Mouse (Mus musculus): ENCODE results near the gene Defb23.
"Not testable (repeated sequence)": the region's sequence is repeated elsewhere in the genome, so short reads cannot be mapped to it uniquely, and the experiment has no call there.

The Defb23 gene

DNA sequence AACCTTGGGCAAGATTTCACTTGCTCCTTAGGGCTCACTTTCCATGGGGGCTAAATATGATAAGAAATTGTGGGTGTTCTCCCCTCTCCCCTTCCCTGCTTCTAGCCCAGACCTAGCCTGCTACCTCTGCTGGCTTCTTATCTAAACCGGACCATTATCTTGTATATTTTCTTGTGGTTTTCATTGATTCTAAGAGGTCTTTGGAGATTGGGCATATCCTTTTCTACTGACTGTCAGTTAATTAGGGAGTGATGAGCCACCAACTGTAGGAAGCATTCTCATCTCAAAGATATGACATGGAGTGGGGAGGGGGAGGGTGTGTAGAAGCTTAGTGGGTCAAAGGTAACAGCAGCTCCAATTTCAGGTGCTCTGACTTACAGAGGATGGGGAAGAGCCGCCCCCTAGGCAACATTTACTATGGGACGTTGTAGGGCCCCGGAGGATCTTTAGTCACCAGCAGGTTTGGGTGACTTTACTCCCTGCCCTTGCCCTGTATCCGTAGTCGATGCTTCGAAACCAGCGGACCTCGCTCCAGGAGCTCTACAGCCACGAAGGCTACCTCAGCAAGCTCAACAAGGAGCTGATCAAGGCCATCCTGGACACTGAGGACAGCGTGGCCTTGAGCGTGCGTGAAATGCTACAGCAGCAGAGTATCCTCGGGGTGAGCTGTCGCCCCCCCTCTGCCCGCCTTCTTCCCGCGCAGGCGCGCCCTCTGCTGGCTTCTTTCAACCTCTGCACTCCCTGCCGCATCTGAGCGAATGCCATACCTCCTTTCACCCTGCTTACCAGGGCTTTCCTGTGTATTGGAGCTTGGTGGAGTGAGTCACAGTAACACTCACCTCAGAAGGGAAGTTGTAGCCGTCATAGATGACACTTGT is 27.2 kb downstream of the Defb23 start:
- DNase-seq (ENCODE audit: low spot score in 2 of 2), result peak; percentile 55 to 81

DNA sequence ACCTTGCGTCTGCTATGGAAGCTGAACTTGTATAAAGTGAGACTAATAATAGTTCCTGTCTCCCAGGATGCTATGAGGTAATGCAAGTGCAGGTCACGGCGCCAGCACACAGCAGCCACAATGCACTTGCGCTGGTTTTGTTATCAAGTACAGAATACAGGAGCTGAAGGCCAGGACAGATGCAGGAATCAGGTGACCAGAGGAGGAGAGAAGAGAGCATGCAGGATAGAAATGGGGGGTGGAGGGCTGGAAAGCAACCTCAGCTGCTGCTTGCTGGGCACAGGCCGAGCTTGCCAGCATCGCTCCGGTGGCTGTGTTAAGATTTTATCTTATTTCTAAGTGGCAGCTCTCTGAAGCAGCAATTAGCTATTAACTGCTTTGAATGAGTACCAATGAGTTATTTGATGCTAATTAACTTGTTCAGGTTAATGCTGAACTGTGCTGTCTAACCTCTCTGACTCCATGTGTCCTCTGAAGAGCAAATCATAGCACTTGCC is 28.0 kb downstream of the Defb23 start:
- no peak for DNase-seq (ENCODE audit: low spot score in 2 of 2)

DNA sequence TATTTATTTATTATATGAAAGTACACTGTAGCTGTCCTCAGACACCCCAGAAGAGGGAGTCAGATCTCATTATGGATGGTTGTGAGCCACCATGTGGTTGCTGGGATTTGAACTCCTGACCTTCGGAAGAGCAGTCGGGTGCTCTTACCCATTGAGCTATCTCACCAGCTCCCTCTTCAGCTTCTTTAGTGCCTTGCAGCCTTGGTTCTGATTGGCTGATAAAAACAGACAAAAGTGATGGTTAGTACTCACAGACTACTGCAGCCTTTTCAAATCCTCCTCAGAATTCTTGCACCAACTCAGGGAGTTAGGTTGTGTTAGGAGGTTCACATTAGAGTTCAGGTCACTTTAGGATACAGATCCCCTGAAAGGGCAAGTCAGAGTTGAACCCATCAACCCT is 35.9 kb downstream of the Defb23 start:
- DNase-seq (ENCODE audit: low spot score in 2 of 2), result not testable (repeated sequence)

DNA sequence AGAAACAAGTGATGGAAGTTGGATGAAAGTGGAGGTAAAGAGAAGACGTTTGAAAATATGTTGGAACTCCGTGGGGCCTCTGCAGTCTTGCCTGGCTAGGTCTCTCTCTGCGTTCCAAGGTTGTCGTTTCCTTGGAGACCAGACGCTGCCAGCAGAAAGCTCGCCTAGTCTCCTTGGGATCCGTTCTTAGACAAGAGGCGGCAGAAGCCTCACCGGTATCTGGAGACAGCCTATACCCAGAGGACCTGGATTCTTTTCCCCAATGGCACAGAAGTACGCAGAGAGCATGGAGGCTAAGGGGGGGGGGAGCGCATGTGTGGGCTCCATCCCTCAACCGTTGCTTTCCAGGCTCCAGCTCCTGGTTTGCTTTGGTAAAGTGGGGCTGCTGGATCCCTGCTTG is 36.9 kb downstream of the Defb23 start:
- DNase-seq (ENCODE audit: low spot score in 2 of 2), result peak in 1 of 2 experiments; percentile 37

DNA sequence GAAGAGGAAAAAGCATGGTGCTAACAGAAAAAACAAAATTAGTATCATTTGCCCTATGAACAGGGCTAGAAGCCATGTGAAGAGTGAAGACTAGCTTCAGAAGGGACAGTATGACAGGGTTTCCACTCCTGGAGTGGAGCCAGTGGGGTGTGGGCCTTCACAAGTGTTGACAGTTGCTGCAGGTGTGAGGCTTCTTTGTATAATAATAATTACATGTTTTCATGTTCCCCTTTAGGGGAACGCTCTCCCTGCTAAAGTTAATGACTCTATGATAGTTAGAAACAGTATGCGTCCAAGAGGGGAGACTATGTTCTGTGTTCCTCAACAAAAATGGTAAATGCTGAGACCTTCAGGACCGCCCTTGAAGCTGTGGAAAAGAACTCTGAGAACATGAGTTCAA is 48.6 kb downstream of the Defb23 start:
- no peak for DNase-seq (ENCODE audit: low spot score in 2 of 2)

DNA sequence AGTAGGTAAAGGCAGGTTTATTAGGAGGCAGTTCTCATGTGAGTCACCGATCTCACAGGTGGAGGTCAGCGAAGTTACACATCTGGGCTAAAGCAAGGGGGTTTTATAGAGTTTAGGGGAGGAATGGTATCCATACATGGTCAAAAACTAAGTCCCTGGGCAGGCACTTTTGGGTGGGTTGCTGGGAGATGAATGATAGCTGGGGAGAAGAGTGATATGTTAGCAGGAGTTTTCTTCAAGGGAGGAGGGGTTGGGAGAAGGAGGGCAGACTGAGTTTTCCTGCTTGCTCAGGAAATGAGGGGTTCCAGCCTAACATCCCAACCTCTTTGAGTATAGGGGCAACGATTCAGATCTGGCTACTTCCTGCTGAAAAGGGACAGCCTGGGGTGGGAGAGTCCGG is 49.1 kb downstream of the Defb23 start, which contains the start of gene 6820408C15Rik:
6820408C15Rik (plus strand) TSS at position 301 of the 400 bp plus-strand sequence.
- DNase-seq (ENCODE audit: low spot score in 2 of 2), result no peak

DNA sequence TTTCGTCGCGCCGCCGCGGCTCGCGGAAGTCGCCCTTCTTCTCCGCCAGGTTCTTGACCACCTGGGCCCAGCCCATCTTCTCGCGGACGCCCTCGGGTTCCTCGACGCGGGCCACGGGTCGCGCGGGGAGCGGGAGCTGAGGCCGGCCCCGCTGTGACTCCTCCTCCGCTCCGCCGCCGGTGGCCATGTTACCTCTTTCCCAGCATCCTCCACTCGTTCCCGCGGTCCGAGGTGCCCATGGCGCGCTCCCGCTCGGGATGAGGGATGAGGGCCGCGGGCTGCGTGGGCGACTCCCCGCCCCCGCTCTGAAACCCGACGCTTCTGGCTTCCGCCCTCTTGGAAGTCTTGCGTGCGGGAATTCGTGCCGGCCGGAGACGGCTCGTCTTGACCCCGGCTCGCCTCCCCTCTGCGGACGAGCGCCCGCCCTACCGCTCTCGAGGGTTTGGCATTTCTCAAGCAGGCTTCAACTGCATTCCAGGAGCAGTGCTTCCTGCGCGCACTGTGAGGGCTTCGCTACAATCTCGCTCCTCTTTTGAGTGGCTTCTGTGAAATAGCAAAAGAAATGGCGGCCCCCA is 49.7 kb downstream of the Defb23 start, which contains the start of gene Zcchc3:
Zcchc3 (minus strand) TSS at position 437 of the 575 bp plus-strand sequence.
- DNase-seq (ENCODE audit: low spot score in 2 of 2), result peak; percentile 81 to 87

DNA sequence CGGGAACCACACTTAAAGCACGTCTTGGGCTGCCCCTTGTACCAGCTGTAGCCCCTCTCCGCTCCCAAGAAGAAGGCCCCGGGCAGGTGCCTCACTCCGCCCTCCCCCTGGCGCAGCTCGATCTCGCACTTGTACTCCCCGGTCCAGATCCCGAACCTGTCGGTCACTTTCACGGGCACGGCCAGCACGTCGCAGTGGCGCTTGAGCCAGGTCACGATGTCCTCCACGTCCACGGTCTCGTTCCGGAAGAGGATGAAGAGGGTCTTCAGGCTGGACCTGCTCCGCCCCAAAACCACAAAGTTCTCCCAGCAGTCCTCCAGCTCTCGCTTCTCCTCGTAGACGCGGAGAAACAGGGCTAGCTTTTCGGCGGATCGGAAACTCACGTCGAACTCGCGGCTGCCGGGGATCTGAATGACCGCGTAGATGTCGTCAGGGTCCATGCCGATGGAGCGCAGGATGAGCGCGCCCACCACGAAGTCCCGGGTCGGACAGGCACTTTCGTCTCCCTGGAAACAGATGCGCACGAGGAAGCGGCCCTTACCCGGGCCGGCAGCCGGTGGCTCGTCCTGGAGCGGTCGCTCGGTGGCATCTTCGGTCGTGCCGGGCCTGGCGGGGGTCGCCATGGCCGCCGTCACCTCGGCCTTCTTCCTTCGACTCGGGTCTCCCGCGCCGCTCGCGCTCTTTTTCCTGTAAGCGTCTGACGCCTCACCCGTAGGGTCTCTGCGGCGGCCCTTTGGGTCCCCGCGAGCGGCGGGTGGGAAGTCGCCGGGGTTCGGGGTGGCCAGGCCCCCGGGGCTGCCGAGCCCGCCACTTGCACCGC is 50.4 kb downstream of the Defb23 start:
- peak in 1 of 2 experiments; percentile 49 for DNase-seq (ENCODE audit: low spot score in 2 of 2)

DNA sequence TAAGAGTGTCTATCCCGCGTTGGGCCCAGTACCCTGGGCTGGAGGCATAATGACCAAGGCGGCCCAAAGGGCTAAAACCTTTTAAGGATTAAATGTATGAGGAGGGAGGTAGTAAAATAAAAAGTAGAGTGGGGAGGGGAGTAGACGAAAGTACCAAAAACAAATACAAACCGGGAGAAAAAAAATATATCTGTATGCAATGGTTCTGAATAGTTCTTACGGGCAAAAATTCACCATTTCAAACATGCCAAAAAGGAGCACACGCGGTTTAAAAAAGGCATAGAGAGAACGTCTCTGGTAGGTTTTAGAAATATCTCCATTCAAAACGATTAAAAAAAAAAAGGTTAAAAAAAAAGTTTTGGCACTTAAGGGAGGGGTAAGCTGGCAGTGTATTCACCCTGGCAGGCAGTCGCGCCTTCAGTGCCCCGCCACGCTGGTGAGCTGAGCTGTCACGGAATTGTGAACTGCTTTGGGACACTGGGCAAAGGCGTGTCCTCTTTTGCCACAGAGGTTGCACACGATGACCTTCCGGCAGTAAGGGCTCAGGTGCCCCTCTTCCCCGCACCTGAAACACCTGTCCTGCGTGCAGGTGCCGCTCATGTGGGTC is 51.2 kb downstream of the Defb23 start:
- DNase-seq (ENCODE audit: low spot score in 2 of 2), result no peak

DNA sequence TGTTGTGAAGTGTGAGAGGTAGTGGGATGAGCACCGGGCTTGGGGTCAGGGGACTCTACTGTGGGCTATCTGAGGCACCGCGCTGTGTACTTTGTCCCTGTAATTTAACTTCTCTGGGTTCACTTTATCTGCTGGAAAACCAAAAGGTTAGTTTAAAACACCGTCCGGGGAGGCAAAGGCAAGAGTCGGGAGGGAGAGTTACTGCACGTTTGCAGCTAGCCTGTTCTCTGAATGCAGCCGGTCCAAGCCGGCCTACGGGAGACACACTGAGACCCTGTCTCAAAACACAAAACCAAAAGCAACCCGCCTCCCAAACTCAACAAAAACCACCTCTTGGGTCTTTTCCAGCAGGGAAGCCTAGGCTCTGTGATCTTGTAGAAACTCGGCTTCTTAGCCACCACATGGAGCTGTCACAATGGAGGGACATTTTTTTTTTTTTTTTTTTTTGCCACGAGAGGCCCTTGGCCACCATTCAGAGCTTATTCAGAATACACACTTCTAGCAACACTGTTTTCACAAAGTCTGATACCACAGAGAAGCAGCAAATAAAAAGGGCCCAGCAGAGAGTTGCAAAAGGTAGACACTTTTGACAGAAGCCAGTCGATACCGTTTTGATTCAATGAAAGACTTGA is 51.8 kb downstream of the Defb23 start:
- DNase-seq (ENCODE audit: low spot score in 2 of 2), result no peak

DNA sequence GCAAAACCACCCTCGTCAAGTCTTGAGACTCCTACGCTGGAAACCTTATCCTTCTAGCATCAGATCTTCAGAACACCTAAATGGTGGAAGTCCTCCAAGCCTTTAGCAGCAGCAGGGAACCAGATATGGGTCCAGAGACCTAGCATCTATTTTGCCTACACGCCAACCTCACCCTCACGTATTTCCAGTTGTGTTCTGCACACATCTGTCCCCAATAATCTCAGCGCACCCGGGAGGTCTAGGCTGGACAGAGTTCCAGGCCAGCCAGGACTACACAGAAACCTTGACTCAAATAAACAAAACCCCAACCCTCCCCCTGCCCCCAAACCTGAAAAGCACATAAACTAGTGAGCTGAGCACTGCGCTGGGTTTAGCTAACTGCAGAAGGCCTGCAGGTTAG is 52.9 kb downstream of the Defb23 start:
- no peak for DNase-seq (ENCODE audit: low spot score in 2 of 2)

DNA sequence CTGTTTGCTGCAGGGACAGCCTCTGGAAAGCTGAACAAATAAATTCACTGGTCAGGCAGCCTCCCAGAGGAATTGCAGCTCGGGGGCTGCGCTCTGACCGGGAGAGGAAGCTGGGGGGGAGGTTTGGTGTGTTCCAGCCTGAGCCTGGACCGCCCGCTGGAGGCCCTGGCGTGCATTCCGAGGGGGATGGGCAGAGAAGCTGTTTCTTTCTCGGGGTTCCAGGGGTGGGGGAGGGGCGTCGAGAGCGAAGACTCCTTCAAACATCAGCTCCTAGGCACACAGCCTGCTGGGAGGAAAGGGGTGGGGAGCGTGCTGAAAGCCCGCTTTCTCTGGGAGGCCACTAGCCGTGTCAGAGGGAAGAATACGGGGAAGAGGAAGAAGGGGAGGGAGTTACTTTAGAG is 53.4 kb downstream of the Defb23 start:
- peak; percentile 84 for DNase-seq (ENCODE audit: low spot score in 2 of 2)

DNA sequence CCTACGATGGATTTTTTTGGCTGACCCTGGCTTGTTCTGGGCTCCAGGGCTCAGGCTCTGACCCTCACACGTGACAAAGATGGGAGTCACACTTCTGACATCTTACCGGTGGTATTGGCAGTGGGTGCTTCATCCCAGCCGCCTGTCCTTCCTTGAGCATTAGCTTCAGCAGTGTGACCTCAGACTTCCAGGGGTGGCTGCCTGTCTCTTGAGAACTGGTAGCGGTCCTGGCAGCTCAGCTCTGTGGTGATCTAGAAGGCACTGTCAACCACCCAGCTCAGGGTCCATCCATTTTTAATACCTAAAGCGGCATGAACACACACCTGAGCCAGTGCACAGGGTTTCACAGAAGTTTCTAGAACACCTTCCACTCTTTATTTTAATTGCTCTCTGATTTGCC is 54.6 kb downstream of the Defb23 start:
- DNase-seq (ENCODE audit: low spot score in 2 of 2), result no peak

Data from frontal cortex, postnatal 10 days (tissue).